Mouse (Mus musculus) heart, embryonic 15.5 days (tissue): ENCODE measurements at regions not wholly inside any gene's neighbourhood (a gene's known extent, or its start where the extent isn't known, plus 50 kb on each side); places are given as distances from the start of the nearest gene placed in this dataset.

ENCODE experiments used
- ATAC-seq: fragments of 200-750 bp; cut with Nextera tagmentation; replicated peaks from 2 replicates; pipeline ENCODE4 v1.8.0; 2017; ENCODE audit warnings: low read depth, moderate TSS enrichment; ENCODE audit not compliant: insufficient number of reproducible peaks, insufficient read depth, low FRiP score
- H3K27ac ChIP-seq: fragments of 300-500 bp; sonication (generic); 2 replicates; pipeline ENCODE4 v1.5.1; 2015; ENCODE audit warnings: mild to moderate bottlenecking, inconsistent platforms
- H3K27me3 ChIP-seq: fragments of 300-500 bp; sonication (generic); 2 replicates; pipeline ENCODE4 v1.6.1; 2015; ENCODE audit warnings: inconsistent platforms
- H3K36me3 ChIP-seq: fragments of 300-500 bp; sonication (generic); 2 replicates; pipeline ENCODE4 v1.6.1; 2015; ENCODE audit warnings: mild to moderate bottlenecking, inconsistent platforms
- H3K4me1 ChIP-seq: fragments of 300-500 bp; sonication (generic); replicated peaks from 2 replicates; pipeline ENCODE4 v1.6.1; 2015; ENCODE audit warnings: inconsistent platforms
- H3K4me2 ChIP-seq: fragments of 300-500 bp; sonication (generic); 2 replicates; pipeline ENCODE4 v1.6.1; 2015; ENCODE audit warnings: inconsistent platforms, mild to moderate bottlenecking, moderate library complexity
- H3K4me3 ChIP-seq: fragments of 300-500 bp; sonication (generic); 2 replicates; pipeline ENCODE4 v1.5.1; 2015; ENCODE audit warnings: mild to moderate bottlenecking, inconsistent platforms
- H3K9ac ChIP-seq: fragments of 300-500 bp; sonication (generic); 2 replicates; pipeline ENCODE4 v1.6.1; 2015; ENCODE audit warnings: mild to moderate bottlenecking, inconsistent platforms
- H3K9me3 ChIP-seq: fragments of 300-500 bp; sonication (generic); replicated peaks from 2 replicates; pipeline ENCODE4 v1.6.1; 2016; ENCODE audit warnings: inconsistent platforms
- WGBS: fragments of 180-500 bp; shearing (Covaris S2); methylation state at CpG from one replicate; pipeline ENCODE4 v1.1.7; 2015; ENCODE audit warnings: mixed read lengths; 5-methylcytosine and 5-hydroxymethylcytosine counted together

- Histone ChIP-seq H3K27me3 (no peaks in the 10 kb centered on the region), H3K4me2 (no peak overlapping the region), H3K9ac (no peak overlapping the region), H3K27ac (no peak overlapping the region), H3K4me3 (no peak overlapping the region), H3K4me1 (no peaks in the 10 kb centered on the region), H3K36me3 (no peaks in the 10 kb centered on the region), H3K9me3 (no peaks in the 10 kb centered on the region)
- 81% methylated on average over 9 of the region's 9 CpGs for whole genome bisulfite sequencing
- no peak for ATAC-seq
These were observed 65.3 kb upstream of the 1700021F07Rik start for GRCm38 (mm10) chr2:173456924-173457623.

GRCm38 (mm10) chr2:173457624-173458320, 64.6 kb upstream of the 1700021F07Rik start:
- Histone ChIP-seq H3K9me3 (no peaks in the 10 kb centered on the region), H3K9ac (no peak overlapping the region), H3K36me3 (no peaks in the 10 kb centered on the region), H3K27ac (no peak overlapping the region), H3K27me3 (no peaks in the 10 kb centered on the region), H3K4me1 (no peaks in the 10 kb centered on the region), H3K4me2 (no peak overlapping the region), H3K4me3 (no peak overlapping the region)
- 85% methylated on average over 18 of the region's 18 CpGs for WGBS
- ATAC-seq, result no peak

- ATAC-seq, result no peak
- Histone ChIP-seq H3K4me3 (no peak overlapping the region), H3K27ac (no peak overlapping the region), H3K27me3 (no peaks in the 10 kb centered on the region), H3K4me1 (no peaks in the 10 kb centered on the region), H3K9ac (no peak overlapping the region), H3K4me2 (no peak overlapping the region), H3K9me3 (no peaks in the 10 kb centered on the region), H3K36me3 (no peaks in the 10 kb centered on the region)
- WGBS, result 71% methylated on average over 12 of the region's 12 CpGs
These were observed 63.5 kb upstream of the 1700021F07Rik start for GRCm38 (mm10) chr2:173458861-173459260.

GRCm38 (mm10) chr2:173463313-173463712, 59.1 kb upstream of the 1700021F07Rik start:
- ATAC-seq, result no peak
- Histone ChIP-seq H3K27me3 (no peaks in the 10 kb centered on the region), H3K27ac (no peak overlapping the region), H3K4me3 (no peak overlapping the region), H3K4me2 (no peak overlapping the region), H3K36me3 (no peaks in the 10 kb centered on the region), H3K9me3 (no peaks in the 10 kb centered on the region), H3K9ac (no peak overlapping the region), H3K4me1 (no peaks in the 10 kb centered on the region)
- WGBS, result 89% methylated on average over 9 of the region's 9 CpGs

GRCm38 (mm10) chr2:173464562-173464961, 57.8 kb upstream of the 1700021F07Rik start:
- Histone ChIP-seq H3K9ac (no peak overlapping the region), H3K36me3 (no peaks in the 10 kb centered on the region), H3K27me3 (no peaks in the 10 kb centered on the region), H3K4me2 (no peak overlapping the region), H3K9me3 (no peaks in the 10 kb centered on the region), H3K4me3 (no peak overlapping the region), H3K4me1 (no peaks in the 10 kb centered on the region), H3K27ac (no peak overlapping the region)
- ATAC-seq, result no peak
- WGBS, result 85% methylated on average over 2 of the region's 2 CpGs

GRCm38 (mm10) chr2:173465006-173465620, 57.3 kb upstream of the 1700021F07Rik start:
- Histone ChIP-seq H3K9me3 (no peaks in the 10 kb centered on the region), H3K27me3 (no peaks in the 10 kb centered on the region), H3K9ac (no peak overlapping the region), H3K4me3 (no peak overlapping the region), H3K27ac (no peak overlapping the region), H3K36me3 (no peaks in the 10 kb centered on the region), H3K4me2 (no peak overlapping the region), H3K4me1 (no peaks in the 10 kb centered on the region)
- no peak for ATAC-seq
- 65% methylated on average over 6 of the region's 6 CpGs for WGBS

- ATAC-seq, result no peak
- 77% methylated on average over 3 of the region's 3 CpGs for WGBS
- H3K27ac ChIP-seq, result no peak overlapping the region
- no peaks in the 10 kb centered on the region for H3K9me3 ChIP-seq
- no peak overlapping the region for H3K4me2 ChIP-seq
- no peak overlapping the region for H3K4me3 ChIP-seq
- no peaks in the 10 kb centered on the region for H3K36me3 ChIP-seq
- H3K4me1 ChIP-seq, result no peaks in the 10 kb centered on the region
- H3K9ac ChIP-seq, result no peak overlapping the region
- no peaks in the 10 kb centered on the region for H3K27me3 ChIP-seq
These were observed 54.2 kb upstream of the 1700021F07Rik start for GRCm38 (mm10) chr2:173468136-173468535.

- Histone ChIP-seq H3K27me3 (no peaks in the 10 kb centered on the region), H3K4me2 (no peak overlapping the region), H3K9me3 (no peaks in the 10 kb centered on the region), H3K36me3 (no peaks in the 10 kb centered on the region), H3K4me1 (no peaks in the 10 kb centered on the region), H3K27ac (no peak overlapping the region), H3K4me3 (no peak overlapping the region), H3K9ac (no peak overlapping the region)
- 69% methylated on average over 7 of the region's 7 CpGs for WGBS
- ATAC-seq, result no peak
These were observed 52.6 kb upstream of the 1700021F07Rik start for GRCm38 (mm10) chr2:173469756-173470155.
